Mouse (Mus musculus) CH12.LX (cell line): ENCODE measurements at regions not wholly inside any gene's neighbourhood (a gene's known extent, or its start where the extent isn't known, plus 50 kb on each side); places are given as distances from the start of the nearest gene placed in this dataset.

ENCODE experiments used
- DNase-seq: peaks from one replicate; pipeline ENCODE4 v3.0.0-alpha.2; 2013; ENCODE audit errors: extremely low read depth
- H3K27ac ChIP-seq: 2 replicates; pipeline ENCODE4 v1.5.1; 2012; ENCODE audit warnings: low read depth, mild to moderate bottlenecking, control low read depth, moderate library complexity; ENCODE audit not compliant: insufficient read depth
- H3K27me3 ChIP-seq: replicated peaks from 2 replicates; pipeline ENCODE3; 2012; ENCODE audit warnings: inconsistent platforms
- H3K36me3 ChIP-seq, 2 experiments: replicated peaks in 1 of 2; 2 replicates each; pipeline versions ENCODE3 to v1.6.1; 2012; ENCODE audit warnings: inconsistent platforms in 1 of 2, low read length in 1 of 2, mild to moderate bottlenecking in 1 of 2, mixed read lengths in 1 of 2, moderate library complexity in 1 of 2; ENCODE audit not compliant: control insufficient read depth in 1 of 2, insufficient read depth in 1 of 2
- H3K4me1 ChIP-seq, 2 experiments: 2 replicates each; pipeline ENCODE4 v1.6.1; 2012; ENCODE audit warnings: inconsistent platforms in 1 of 2, moderate library complexity in 1 of 2; ENCODE audit not compliant: insufficient read depth in 2 of 2, control insufficient read depth in 1 of 2
- H3K4me2 ChIP-seq: 2 replicates; pipeline ENCODE4 v1.6.1; 2012; ENCODE audit warnings: low read depth, mild to moderate bottlenecking, control low read depth; ENCODE audit not compliant: poor library complexity, insufficient read depth, severe bottlenecking
- H3K4me3 ChIP-seq, 3 experiments: fragments of 150-350 bp in 1 of 3; sonication (generic) in 1 of 3; replicated peaks in 1 of 3; 2 replicates each; pipeline versions ENCODE3 to v1.5.1; 2011 to 2012; ENCODE audit warnings: low read depth in 2 of 3, low read length in 2 of 3, mild to moderate bottlenecking in 2 of 3, moderate library complexity in 2 of 3, control low read depth in 1 of 3, improper control_type of control experiment in 1 of 3, inconsistent platforms in 1 of 3, mixed read lengths in 1 of 3; ENCODE audit not compliant: poor library complexity in 1 of 3
- H3K79me2 ChIP-seq: replicated peaks from 2 replicates; pipeline ENCODE4 v1.6.1; 2012; ENCODE audit warnings: mild to moderate bottlenecking, moderate library complexity; ENCODE audit not compliant: control insufficient read depth, poor library complexity, insufficient read depth, severe bottlenecking; ENCODE audit errors: extremely low read depth
- H3K9ac ChIP-seq: 2 replicates; pipeline ENCODE4 v1.6.1; 2012; ENCODE audit warnings: low read depth, mild to moderate bottlenecking, control low read depth, moderate library complexity; ENCODE audit not compliant: insufficient read depth
- H3K9me3 ChIP-seq: replicated peaks from 2 replicates; pipeline ENCODE3; 2012; ENCODE audit warnings: low read length, inconsistent platforms, mixed read lengths
- CHD1 ChIP-seq: IDR thresholded peaks from 2 replicates; pipeline ENCODE4 v1.6.1; 2012; ENCODE audit warnings: low read depth, low read length, improper control_type of control experiment, inconsistent platforms
- CHD2 ChIP-seq: IDR thresholded peaks from 2 replicates; pipeline ENCODE4 v1.6.1; 2011; ENCODE audit warnings: low read length, improper control_type of control experiment
- CTCF ChIP-seq, 2 experiments: IDR thresholded peaks in 1 of 2; conservative IDR thresholded peaks in 1 of 2; 2 replicates each; pipeline ENCODE4 v1.5.1; 2011 to 2012; ENCODE audit warnings: low read depth in 2 of 2, low read length in 2 of 2, improper control_type of control experiment in 1 of 2, inconsistent platforms in 1 of 2, mild to moderate bottlenecking in 1 of 2, moderate library complexity in 1 of 2
- ETS1 ChIP-seq: conservative IDR thresholded peaks from 2 replicates; pipeline ENCODE4 v1.6.1; 2012; ENCODE audit warnings: low read depth, mild to moderate bottlenecking, inconsistent platforms, low read length, improper control_type of control experiment, moderate library complexity
- GABPA ChIP-seq: IDR thresholded peaks from 2 replicates; pipeline ENCODE4 v1.6.1; 2012; ENCODE audit warnings: low read depth, low read length, improper control_type of control experiment, inconsistent platforms; ENCODE audit not compliant: insufficient replicate concordance
- HCFC1 ChIP-seq: IDR thresholded peaks from 2 replicates; pipeline ENCODE4 v1.6.1; 2012; ENCODE audit warnings: low read depth, mild to moderate bottlenecking, inconsistent platforms, low read length, improper control_type of control experiment
- JUN ChIP-seq: IDR thresholded peaks from 2 replicates; pipeline ENCODE4 v1.6.1; 2011; ENCODE audit warnings: low read depth, mild to moderate bottlenecking, low read length, improper control_type of control experiment, moderate library complexity; ENCODE audit not compliant: insufficient read depth
- KAT2A ChIP-seq: IDR thresholded peaks from 2 replicates; pipeline ENCODE4 v1.6.1; 2012; ENCODE audit warnings: low read length, improper control_type of control experiment, inconsistent platforms; ENCODE audit not compliant: insufficient replicate concordance
- MAX ChIP-seq: IDR thresholded peaks from 2 replicates; pipeline ENCODE4 v1.6.1; 2011; ENCODE audit warnings: low read length, improper control_type of control experiment
- MEF2A ChIP-seq: IDR thresholded peaks from 2 replicates; pipeline ENCODE4 v1.6.1; 2014; ENCODE audit warnings: low read depth, mild to moderate bottlenecking, inconsistent platforms, low read length, improper control_type of control experiment, borderline replicate concordance
- MXI1 ChIP-seq: IDR thresholded peaks from 2 replicates; pipeline ENCODE4 v1.6.1; 2011; ENCODE audit warnings: mild to moderate bottlenecking, low read depth, low read length, improper control_type of control experiment
- NELFE ChIP-seq: IDR thresholded peaks from 2 replicates; pipeline ENCODE4 v1.6.1; 2011; ENCODE audit warnings: low read depth, low read length, improper control_type of control experiment
- POLR2A ChIP-seq: IDR thresholded peaks from 2 replicates; pipeline ENCODE4 v1.6.1; 2011; ENCODE audit warnings: low read depth, mild to moderate bottlenecking, improper control_type of control experiment, low read length
- POLR2AphosphoS2 ChIP-seq: IDR thresholded peaks from 2 replicates; pipeline ENCODE4 v1.6.1; 2011; ENCODE audit warnings: low read depth, low read length, improper control_type of control experiment
- RAD21 ChIP-seq: IDR thresholded peaks from 2 replicates; pipeline ENCODE4 v1.6.1; 2011; ENCODE audit warnings: low read depth, mild to moderate bottlenecking, low read length, improper control_type of control experiment, moderate library complexity
- SIN3A ChIP-seq: IDR thresholded peaks from 2 replicates; pipeline ENCODE4 v1.6.1; 2012; ENCODE audit warnings: low read length, improper control_type of control experiment, inconsistent platforms
- SMC3 ChIP-seq: IDR thresholded peaks from 2 replicates; pipeline ENCODE4 v1.6.1; 2011; ENCODE audit warnings: low read depth, low read length, improper control_type of control experiment
- TCF12 ChIP-seq: IDR thresholded peaks from 2 replicates; pipeline ENCODE4 v1.6.1; 2014; ENCODE audit warnings: low read depth, mild to moderate bottlenecking, inconsistent platforms, low read length, improper control_type of control experiment
- UBTF ChIP-seq: IDR thresholded peaks from 2 replicates; pipeline ENCODE4 v1.6.1; 2012; ENCODE audit warnings: low read depth, mild to moderate bottlenecking, inconsistent platforms, low read length, improper control_type of control experiment, moderate library complexity
- USF2 ChIP-seq: conservative IDR thresholded peaks from 2 replicates; pipeline ENCODE4 v1.6.1; 2011; ENCODE audit warnings: low read depth, low read length, improper control_type of control experiment
- ZNF384 ChIP-seq: IDR thresholded peaks from 2 replicates; pipeline ENCODE4 v1.6.1; 2012; ENCODE audit warnings: low read depth, low read length, improper control_type of control experiment, inconsistent platforms
- dilution Hi-C: fragments of 300-500 bp; cut with MboI; formaldehyde crosslinking; loops from 2 replicates; pipeline ENCODE4 v1.14.3; 2020; ENCODE audit warnings: low sequenced_read_pairs; ENCODE audit not compliant: extremely low pct_unique_long_range_greater_than_20kb, extremely low pct_ligation_motif_present
- in situ Hi-C: fragments of 300-500 bp; cut with MboI; formaldehyde crosslinking; loops from 3 replicates; pipeline ENCODE4 v1.14.3; 2019; ENCODE audit warnings: low sequenced_read_pairs, low pct_ligation_motif_present, low pct_unique_long_range_greater_than_20kb, mixed read lengths

DNA sequence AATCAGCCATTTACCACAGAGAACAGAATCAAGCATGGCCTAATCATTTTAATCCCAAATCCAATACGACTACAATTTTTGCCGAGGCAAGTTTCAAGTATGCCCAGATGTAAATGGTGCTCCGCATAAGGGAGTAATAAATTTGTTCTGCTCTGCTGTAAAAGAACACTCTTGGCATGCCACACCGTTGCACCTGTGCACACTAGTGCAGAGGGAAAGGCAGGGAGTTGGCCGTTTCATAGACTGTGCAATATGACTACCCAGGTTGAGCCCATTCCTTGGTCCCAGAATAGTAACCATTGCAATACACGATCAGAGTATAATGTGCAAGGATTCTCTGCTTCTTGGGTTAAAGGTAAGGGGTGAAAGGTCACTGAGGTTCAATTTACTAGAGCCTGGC, 270.7 kb upstream of the Nrip1 start:
- in situ Hi-C loops (no loop called here), dilution Hi-C loops (no loop called here)
- Histone ChIP-seq H3K27ac (no peak overlapping the region), H3K79me2 (no peaks in the 10 kb centered on the region), H3K27me3 (no peaks in the 10 kb centered on the region), H3K4me2 (no peak overlapping the region), H3K36me3 (no peaks in the 10 kb centered on the region), H3K9ac (no peak overlapping the region), H3K9me3 (peaks cover 33% of the 10 kb centered on the region), H3K4me1 (no peaks in the 10 kb centered on the region), H3K4me3 (no peak overlapping the region)
- TF ChIP-seq SIN3A (no peak), HCFC1 (no peak), CTCF (conservative IDR thresholded peaks at IDR 0.05 in 1 of 2, IDR thresholded peaks at IDR 0.05 in 1 of 2; ENCODE audit: low read depth in 2 of 2, low read length in 2 of 2) (no peak), POLR2A (no peak), ZNF384 (no peak), RAD21 (no peak), ETS1 (no peak), USF2 (no peak), SMC3 (no peak), MAX (no peak), TCF12 (no peak), JUN (no peak), KAT2A (no peak), UBTF (no peak), POLR2AphosphoS2 (no peak), CHD2 (no peak), MEF2A (no peak), GABPA (no peak)
- DNase-seq = no peak

DNA sequence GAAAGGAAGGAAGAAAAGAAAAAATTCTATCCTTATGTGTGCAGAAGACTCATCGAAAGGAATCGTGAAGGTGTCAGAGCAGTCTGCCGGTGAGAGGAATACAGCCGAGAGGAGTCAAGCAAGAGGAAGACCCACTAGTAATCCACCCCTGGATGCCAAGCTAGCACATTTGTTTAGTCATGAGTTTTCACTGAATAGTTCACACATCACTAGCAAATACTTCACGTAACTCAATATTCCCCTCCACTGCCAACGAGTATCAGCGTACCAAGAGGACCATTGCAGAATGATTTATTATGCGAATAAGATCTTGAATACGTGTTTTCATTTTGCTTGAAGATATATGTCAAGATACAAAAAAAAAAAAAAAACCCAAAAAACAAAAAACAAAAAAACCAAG, 270.2 kb upstream of the Nrip1 start:
- Histone ChIP-seq H3K9ac (no peak overlapping the region), H3K4me2 (no peak overlapping the region), H3K27me3 (no peaks in the 10 kb centered on the region), H3K27ac (no peak overlapping the region), H3K9me3 (peaks cover 30% of the 10 kb centered on the region), H3K4me3 (no peak overlapping the region), H3K4me1 (no peaks in the 10 kb centered on the region), H3K36me3 (no peaks in the 10 kb centered on the region), H3K79me2 (no peaks in the 10 kb centered on the region)
- dilution Hi-C loops = no loop called here
- in situ Hi-C loops = no loop called here
- DNase-seq = no peak
- TF ChIP-seq GABPA (no peak), NELFE (no peak), CHD1 (no peak), USF2 (no peak), UBTF (no peak), SIN3A (no peak), MXI1 (no peak)
